Mouse (Mus musculus) thymus, postnatal 25 days (tissue): Measurements from ENCODE around the gene Traf3ip3.

Experiments used
- DNase-seq: peaks from one replicate; pipeline ENCODE4 v3.0.0; 2022

Gene Traf3ip3

GRCm38 (mm10) chr1:193201383-193201778 lies at the start of gene Traf3ip3:
Gene Traf3ip3, minus strand, starts transcription at chr1:193201703.
- peak; percentile 85 for DNase-seq

GRCm38 (mm10) chr1:193250026-193250425 lies 48.5 kb upstream of the Traf3ip3 start:
- no peak for DNase-seq

GRCm38 (mm10) chr1:193244235-193244634 lies 42.7 kb upstream of the Traf3ip3 start:
- no peak for DNase-seq

- DNase-seq, result no peak
These were observed 42.2 kb upstream of the Traf3ip3 start for GRCm38 (mm10) chr1:193243571-193244193.

- no peak for DNase-seq
These were observed 41.4 kb upstream of the Traf3ip3 start for GRCm38 (mm10) chr1:193242863-193243262.

- DNase-seq, result no peak
These were observed 40.7 kb upstream of the Traf3ip3 start for GRCm38 (mm10) chr1:193242238-193242637.

GRCm38 (mm10) chr1:193241436-193241835 lies 39.9 kb upstream of the Traf3ip3 start:
- DNase-seq, result no peak

- DNase-seq, result no peak
These were observed 36.9 kb upstream of the Traf3ip3 start for GRCm38 (mm10) chr1:193238426-193238825.

- DNase-seq, result no peak
These were observed 33.4 kb upstream of the Traf3ip3 start for GRCm38 (mm10) chr1:193234930-193235329.

GRCm38 (mm10) chr1:193234130-193234645 lies 32.7 kb upstream of the Traf3ip3 start:
- DNase-seq, result no peak

- no peak for DNase-seq
These were observed 31.2 kb upstream of the Traf3ip3 start for GRCm38 (mm10) chr1:193232732-193233131.

GRCm38 (mm10) chr1:193230935-193231334 lies 29.4 kb upstream of the Traf3ip3 start:
- no peak for DNase-seq

GRCm38 (mm10) chr1:193230531-193230930 lies 29.0 kb upstream of the Traf3ip3 start:
- no peak for DNase-seq

GRCm38 (mm10) chr1:193229570-193229969 lies 28.1 kb upstream of the Traf3ip3 start:
- no peak for DNase-seq

- DNase-seq, result no peak
These were observed 26.0 kb upstream of the Traf3ip3 start for GRCm38 (mm10) chr1:193227537-193227936.

- DNase-seq, result no peak
These were observed 25.4 kb upstream of the Traf3ip3 start for GRCm38 (mm10) chr1:193226724-193227522.

GRCm38 (mm10) chr1:193226114-193226513 lies 24.6 kb upstream of the Traf3ip3 start:
- no peak for DNase-seq

- no peak for DNase-seq
These were observed 24.0 kb upstream of the Traf3ip3 start for GRCm38 (mm10) chr1:193225531-193225930.

- DNase-seq, result no peak
These were observed 18.9 kb upstream of the Traf3ip3 start for GRCm38 (mm10) chr1:193220408-193220807.

GRCm38 (mm10) chr1:193216000-193216399 lies 14.5 kb upstream of the Traf3ip3 start:
- no peak for DNase-seq

- DNase-seq, result no peak
These were observed 12.6 kb upstream of the Traf3ip3 start for GRCm38 (mm10) chr1:193214053-193214452.

- no peak for DNase-seq
These were observed 9.9 kb upstream of the Traf3ip3 start for GRCm38 (mm10) chr1:193211371-193211770.

- DNase-seq, result peak; percentile 80
These were observed 6.7 kb upstream of the Traf3ip3 start for GRCm38 (mm10) chr1:193208178-193208577.

- no peak for DNase-seq
These were observed 6.0 kb upstream of the Traf3ip3 start, which contains the start of gene Lamb3 for GRCm38 (mm10) chr1:193207503-193207902. Gene Lamb3, plus strand, starts transcription at chr1:193207699.
